Mouse (Mus musculus) embryonic fibroblast, embryonic 13.5 days (primary cell): Measurements from ENCODE around the gene Sgsm3.

ENCODE experiments used
- CTCF ChIP-seq: IDR thresholded peaks from 2 replicates; pipeline ENCODE4 v1.5.1; 2011; ENCODE audit warnings: mild to moderate bottlenecking, control low read depth, low read length, moderate library complexity, borderline replicate concordance; ENCODE audit not compliant: insufficient read depth
- POLR2A ChIP-seq: IDR thresholded peaks from 2 replicates; pipeline ENCODE4 v1.6.1; 2011; ENCODE audit warnings: low read depth, mild to moderate bottlenecking, control low read depth, low read length, moderate library complexity

- no peak for TF ChIP-seq CTCF
- TF ChIP-seq POLR2A = no peak
Observed at GRCm38 (mm10) chr15:81038419-81038818, 60.9 kb downstream of the Sgsm3 start.
